9 mouse cellular contexts compared by ENCODE assay signal in the genomic region with DNA sequence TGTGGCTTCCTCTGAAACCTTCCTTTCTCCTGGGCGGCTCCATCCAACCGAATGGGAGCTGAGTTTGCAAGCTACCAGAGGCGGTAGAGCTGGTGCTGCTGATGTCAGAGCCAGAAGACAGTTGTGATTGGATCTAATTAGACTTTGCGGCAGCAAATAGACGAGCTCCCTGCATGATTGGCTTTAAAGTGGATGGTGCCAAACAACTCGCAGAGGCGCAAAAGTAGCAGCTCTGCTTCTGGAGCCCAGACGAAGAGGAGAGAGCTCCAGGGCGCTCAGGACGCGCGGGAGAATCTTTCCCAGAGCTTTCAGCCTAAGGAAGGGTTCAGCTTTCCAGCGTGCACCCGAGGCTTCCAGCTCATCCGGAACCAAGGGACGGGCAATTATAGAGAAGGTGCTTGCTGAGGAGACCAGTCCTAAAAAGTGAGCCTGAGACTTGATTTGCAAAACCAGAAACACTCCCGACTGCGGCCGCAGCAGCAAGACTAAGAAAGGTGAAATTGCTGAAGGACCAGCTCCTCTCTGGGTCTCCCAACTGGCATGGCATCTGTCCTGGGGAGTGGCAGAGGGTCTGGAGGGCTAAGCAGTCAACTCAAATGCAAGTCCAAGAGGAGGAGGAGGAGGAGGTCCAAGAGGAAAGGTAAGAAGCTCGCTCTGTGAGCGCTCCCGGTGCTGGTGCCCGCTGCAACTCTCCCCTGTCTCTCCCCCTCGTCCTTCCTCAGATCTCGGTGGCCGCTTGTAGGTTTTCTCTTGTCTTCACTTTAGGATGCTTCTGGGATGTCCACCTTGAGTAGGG. TPM values are rescaled to one million over a fixed set of nuclear protein-coding genes. Genes with fewer than 3 reads are reported as not detected.
DNase-seq lines count a peak whose midpoint lies in the region; ATAC-seq lines count a peak whose summit lies in the region.
"Had no signal": no experiment of that assay in that cellular context is flagged by ENCODE, and none has a peak within 500 bp of the region (broad histone marks: within the 10 kb centered on the region; RNA-seq: fewer than 3 reads in every experiment).

A gene (plus strand): TSS at position 186 of the 796 bp plus-strand sequence.

- H3K4me2 ChIP-seq in neural tube, embryonic 12.5 days (replicated peaks), result peak within 1 kb of the TSS; percentile 90

- no peaks in the 10 kb centered on the region for H3K36me3 ChIP-seq in neural tube, embryonic 12.5 days

- peak; percentile 95 for ATAC-seq in neural tube, embryonic 12.5 days (ENCODE audit: low FRiP score, low read depth)

- peak; percentile 6 for DNase-seq in kidney, postnatal 10 days
- DNase-seq in kidney, adult 11 months, result no peak
- DNase-seq in cerebellum, postnatal 25 days, result peak; percentile 43 to 46
- DNase-seq in frontal cortex, postnatal 14 days (ENCODE audit: low spot score in 2 of 2), result peak; percentile 68 to 69
- DNase-seq in left cerebral cortex, adult 8-10 months (ENCODE audit: low spot score in 2 of 2), result peak; percentile 60 to 67
- no peak for DNase-seq in T-cell, adult 2 months (ENCODE audit: low spot score)
- DNase-seq in thymus, postnatal 36 days, result no peak

- H3K4me1 ChIP-seq in neural tube, embryonic 12.5 days, result peaks cover 4% of the 10 kb centered on the region; the same call in 1 of the 2 replicates

- H3K9me3 ChIP-seq in neural tube, embryonic 12.5 days, result no peaks in the 10 kb centered on the region

- under 1% methylated on average over 26 of the region's 26 CpGs for WGBS in neural tube, embryonic 12.5 days

- no peak within 1 kb of the TSS for H3K27ac ChIP-seq in neural tube, embryonic 12.5 days

- no peaks in the 10 kb centered on the region for H3K27me3 ChIP-seq in neural tube, embryonic 12.5 days (replicated peaks)

- peak within 1 kb of the TSS; percentile 47 for H3K9ac ChIP-seq in neural tube, embryonic 12.5 days

- H3K4me3 ChIP-seq in neural tube, embryonic 12.5 days, result peak within 1 kb of the TSS; percentile 48

RNA-seq across cellular contexts. Expression of the gene that starts here (rescaled TPM):
- total RNA-seq in left cerebral cortex, adult 8-10 months (2022), result 10 to 100 TPM; 21.7 to 32.0 (median 23.5) TPM
- polyA plus RNA-seq in neural tube, embryonic 12.5 days (2016; fragmentation: Nextera tagmentation; extraction: Ambion mirVana), result 11.5 and 12.3 TPM in 2 replicates
- total RNA-seq: neutrophil, adult 5-6 weeks had no signal

Comparison
In these comparisons a context has a peak if more than half of its experiments do, and no peak if none do; other contexts are left out.
1. DNase-seq: peak in kidney, postnatal 10 days (single experiment), cerebellum, postnatal 25 days (2 of 2), frontal cortex, postnatal 14 days (2 of 2) and left cerebral cortex, adult 8-10 months (2 of 2); none in kidney, adult 11 months (single experiment), T-cell, adult 2 months (single experiment) and thymus, postnatal 36 days (0 of 2).